Mouse (Mus musculus) hindbrain, embryonic 14.5 days (tissue): Measurements from ENCODE around the gene Atp2b4. TPM values are rescaled to one million over a fixed set of nuclear protein-coding genes. Genes with fewer than 3 reads are reported as not detected.

Source experiments
- ATAC-seq: fragments of 200-750 bp; cut with Nextera tagmentation; 2 replicates; pipeline ENCODE4 v1.8.0; 2017; ENCODE audit warnings: moderate number of reproducible peaks, mild to moderate bottlenecking, moderate TSS enrichment, moderate library complexity; ENCODE audit not compliant: low FRiP score
- DNase-seq: peaks from one replicate; pipeline ENCODE4 v3.0.0-alpha.2; 2015; ENCODE audit warnings: low spot score
- H3K27ac ChIP-seq: fragments of 300-500 bp; sonication (generic); 2 replicates; pipeline ENCODE4 v1.5.1; 2014; ENCODE audit warnings: mild to moderate bottlenecking, moderate library complexity
- H3K27me3 ChIP-seq: fragments of 300-500 bp; sonication (generic); 2 replicates; pipeline ENCODE4 v1.6.1; 2014; ENCODE audit warnings: mild to moderate bottlenecking, low read length, mixed read lengths; ENCODE audit not compliant: control insufficient read depth, insufficient read depth
- H3K36me3 ChIP-seq: fragments of 300-500 bp; sonication (generic); replicated peaks from 2 replicates; pipeline ENCODE4 v1.6.1; 2014; ENCODE audit not compliant: control insufficient read depth, insufficient read depth
- H3K4me1 ChIP-seq: fragments of 300-500 bp; sonication (generic); replicated peaks from 2 replicates; pipeline ENCODE4 v1.6.1; 2014; ENCODE audit warnings: antibody characterized with exemption, low read length, mixed read lengths; ENCODE audit not compliant: control insufficient read depth, insufficient read depth
- H3K4me2 ChIP-seq: fragments of 300-500 bp; sonication (generic); replicated peaks from 2 replicates; pipeline ENCODE4 v1.6.1; 2014; ENCODE audit warnings: mild to moderate bottlenecking, moderate library complexity
- H3K4me3 ChIP-seq: fragments of 300-500 bp; sonication (generic); replicated peaks from 2 replicates; pipeline ENCODE4 v1.5.1; 2014; ENCODE audit warnings: mild to moderate bottlenecking, low read length
- H3K9ac ChIP-seq: fragments of 300-500 bp; sonication (generic); 2 replicates; pipeline ENCODE4 v1.6.1; 2014
- H3K9me3 ChIP-seq: fragments of 300-500 bp; sonication (generic); 2 replicates; pipeline ENCODE4 v1.6.1; 2016; ENCODE audit warnings: low read length; ENCODE audit not compliant: control insufficient read depth
- WGBS: fragments of 180-500 bp; shearing (Covaris S2); extraction: QIAGEN DNeasy Blood & Tissue Kit; methylation state at CpG from one replicate; pipeline ENCODE4 v1.1.7; 2014; 5-methylcytosine and 5-hydroxymethylcytosine counted together
- polyA plus RNA-seq: library from polyadenylated mRNA; unstranded; fragments of >200 nt; fragmentation: Nextera tagmentation; extraction: Ambion mirVana; gene quantifications from 2 replicates; pipeline ENCODE4 v1.2.1, GENCODE M21; 2014

The Atp2b4 gene
- polyA plus RNA-seq, 1 experiment from 2014 or later = 23.3 TPM

DNA sequence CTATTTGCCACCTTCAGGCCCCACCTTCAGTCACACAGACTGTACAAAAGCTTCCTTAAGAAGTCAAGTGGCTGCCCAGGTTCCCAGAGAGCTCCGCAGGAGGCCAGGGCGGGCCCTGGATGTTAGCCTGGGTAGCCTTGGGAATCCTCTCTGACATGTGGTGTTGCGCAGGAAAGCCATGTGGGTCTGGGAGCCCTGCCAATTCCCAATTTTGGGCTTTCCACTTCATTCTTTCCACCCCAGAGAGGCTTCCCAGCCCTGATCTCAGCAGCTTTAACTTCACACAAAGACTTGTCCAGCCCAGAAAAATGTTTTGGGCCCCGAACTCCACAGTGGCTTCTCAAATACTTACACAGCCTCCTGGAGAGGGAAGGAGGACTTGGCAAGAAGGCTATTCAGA is 56.2 kb downstream of the Atp2b4 start:
- Histone ChIP-seq H3K27ac (no peak overlapping the region), H3K4me2 (no peak overlapping the region), H3K9ac (no peak overlapping the region), H3K36me3 (no peaks in the 10 kb centered on the region), H3K9me3 (no peaks in the 10 kb centered on the region), H3K4me1 (peaks cover 16% of the 10 kb centered on the region), H3K4me3 (no peak overlapping the region), H3K27me3 (no peaks in the 10 kb centered on the region)
- DNase-seq (peak; percentile 63), ATAC-seq (no peak)
- 54% methylated on average over 4 of the region's 4 CpGs for WGBS

GRCm38 (mm10) chr1:133742517-133742916 is 58.3 kb downstream of the Atp2b4 start:
- H3K27me3 ChIP-seq = no peaks in the 10 kb centered on the region
- no peak overlapping the region for H3K9ac ChIP-seq
- H3K4me1 ChIP-seq = peaks cover 16% of the 10 kb centered on the region
- H3K9me3 ChIP-seq = no peaks in the 10 kb centered on the region
- 32% methylated on average over 8 of the region's 8 CpGs for WGBS
- H3K36me3 ChIP-seq = no peaks in the 10 kb centered on the region
- H3K4me3 ChIP-seq = no peak overlapping the region
- DNase-seq (no peak), ATAC-seq (no peak)
- H3K4me2 ChIP-seq = no peak overlapping the region
- H3K27ac ChIP-seq = no peak overlapping the region

- Histone ChIP-seq H3K4me3 (no peak overlapping the region), H3K36me3 (no peaks in the 10 kb centered on the region), H3K9ac (no peak overlapping the region), H3K4me1 (peaks cover 16% of the 10 kb centered on the region), H3K27ac (no peak overlapping the region), H3K27me3 (no peaks in the 10 kb centered on the region), H3K9me3 (no peaks in the 10 kb centered on the region), H3K4me2 (no peak overlapping the region)
- DNase-seq (no peak), ATAC-seq (no peak; the same call in 1 of the 2 replicates)
- 37% methylated on average over 11 of the region's 11 CpGs for WGBS
Observed at GRCm38 (mm10) chr1:133741881-133742434, 58.9 kb downstream of the Atp2b4 start.

- ATAC-seq (no peak), DNase-seq (no peak)
- Histone ChIP-seq H3K4me3 (no peak overlapping the region), H3K36me3 (no peaks in the 10 kb centered on the region), H3K4me2 (no peak overlapping the region), H3K27me3 (no peaks in the 10 kb centered on the region), H3K27ac (no peak overlapping the region), H3K4me1 (peaks cover 16% of the 10 kb centered on the region), H3K9ac (no peak overlapping the region), H3K9me3 (no peaks in the 10 kb centered on the region)
- 75% methylated on average over 6 of the region's 6 CpGs for whole genome bisulfite sequencing
Observed at GRCm38 (mm10) chr1:133741171-133741570, 59.7 kb downstream of the Atp2b4 start.

GRCm38 (mm10) chr1:133736664-133737063 is 64.2 kb downstream of the Atp2b4 start:
- DNase-seq (no peak), ATAC-seq (peak; percentile 46; the same call in 1 of the 2 replicates)
- Histone ChIP-seq H3K9me3 (no peaks in the 10 kb centered on the region), H3K9ac (0 out of 2 replicates have a peak overlapping the region, but pooled peaks have one; percentile 85), H3K4me3 (no peak overlapping the region), H3K4me2 (0 out of 2 replicates have a peak overlapping the region, but pooled peaks have one; percentile 61), H3K27ac (no peak overlapping the region), H3K36me3 (peaks cover 7% of the 10 kb centered on the region; the same call in 1 of the 2 replicates), H3K27me3 (no peaks in the 10 kb centered on the region), H3K4me1 (peaks cover 12% of the 10 kb centered on the region)
- WGBS = 61% methylated on average over 7 of the region's 7 CpGs

GRCm38 (mm10) chr1:133735995-133736652 is 64.7 kb downstream of the Atp2b4 start:
- Histone ChIP-seq H3K4me1 (peaks cover 12% of the 10 kb centered on the region), H3K27me3 (no peaks in the 10 kb centered on the region), H3K27ac (0 out of 2 replicates have a peak overlapping the region, but pooled peaks have one; percentile 35), H3K4me3 (peak overlapping the region; percentile 42), H3K9ac (peak overlapping the region; percentile 85), H3K36me3 (peaks cover 11% of the 10 kb centered on the region), H3K9me3 (no peaks in the 10 kb centered on the region), H3K4me2 (peak overlapping the region; percentile 61)
- DNase-seq (peak; percentile 90), ATAC-seq (peak; percentile 92)
- 14% methylated on average over 17 of the region's 17 CpGs for WGBS

DNA sequence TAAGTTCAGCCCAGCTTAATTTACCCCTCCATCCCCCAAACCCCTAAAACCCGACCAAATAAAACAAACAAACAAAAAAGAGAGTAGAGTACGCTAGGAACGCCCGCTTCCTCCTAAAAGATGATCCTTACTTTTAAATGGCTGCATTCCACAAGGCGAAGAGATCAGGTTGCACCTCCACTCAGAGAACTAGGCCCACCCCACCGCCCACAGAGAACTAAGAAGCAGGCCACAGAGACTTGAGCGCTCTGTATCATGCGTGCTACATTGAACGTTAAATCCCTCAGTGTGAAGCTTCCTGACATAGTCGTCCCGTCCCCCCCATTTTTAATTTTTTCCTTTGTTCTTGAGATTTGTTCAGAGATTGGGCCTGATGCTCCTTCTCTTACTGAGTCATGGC is 68.0 kb downstream of the Atp2b4 start:
- Histone ChIP-seq H3K4me3 (no peak overlapping the region), H3K27ac (no peak overlapping the region), H3K4me2 (no peak overlapping the region), H3K27me3 (no peaks in the 10 kb centered on the region), H3K4me1 (peaks cover 12% of the 10 kb centered on the region), H3K9ac (no peak overlapping the region), H3K9me3 (no peaks in the 10 kb centered on the region), H3K36me3 (peaks cover 36% of the 10 kb centered on the region)
- no peak for ATAC-seq
- no peak for DNase-seq
- WGBS = 72% methylated on average over 11 of the region's 11 CpGs

GRCm38 (mm10) chr1:133728339-133728738 is 72.5 kb downstream of the Atp2b4 start:
- no peak for ATAC-seq
- Histone ChIP-seq H3K27me3 (no peaks in the 10 kb centered on the region), H3K4me2 (no peak overlapping the region), H3K9ac (no peak overlapping the region), H3K9me3 (no peaks in the 10 kb centered on the region), H3K4me3 (no peak overlapping the region), H3K27ac (no peak overlapping the region), H3K4me1 (no peaks in the 10 kb centered on the region), H3K36me3 (peaks cover 51% of the 10 kb centered on the region)
- 76% methylated on average over 7 of the region's 7 CpGs for WGBS
- DNase-seq = no peak

DNA sequence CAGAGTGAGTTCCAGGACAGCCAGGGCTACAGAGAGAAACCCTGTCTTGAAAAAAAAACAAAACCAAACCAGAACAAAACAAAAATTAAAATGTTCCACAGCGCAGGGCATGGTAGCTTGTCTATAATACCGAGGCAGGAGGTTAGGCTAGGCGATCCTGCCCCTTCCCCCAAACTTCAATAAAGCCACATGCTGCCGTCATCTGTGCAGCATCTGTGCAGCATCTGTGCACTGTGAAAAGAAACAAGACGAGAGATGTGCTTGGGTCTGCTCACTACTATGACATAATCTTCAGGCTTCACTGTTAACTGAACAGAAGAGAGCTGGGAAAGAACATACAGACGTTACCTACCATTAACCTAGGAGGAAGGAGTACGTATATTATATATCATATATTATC is 80.5 kb downstream of the Atp2b4 start:
- WGBS = 78% methylated on average over 7 of the region's 7 CpGs
- no peak overlapping the region for H3K4me2 ChIP-seq
- ATAC-seq (no peak), DNase-seq (no peak)
- no peaks in the 10 kb centered on the region for H3K4me1 ChIP-seq
- peaks cover 18% of the 10 kb centered on the region for H3K36me3 ChIP-seq
- no peaks in the 10 kb centered on the region for H3K9me3 ChIP-seq
- no peak overlapping the region for H3K4me3 ChIP-seq
- H3K9ac ChIP-seq = no peak overlapping the region
- no peaks in the 10 kb centered on the region for H3K27me3 ChIP-seq
- H3K27ac ChIP-seq = no peak overlapping the region
